Mouse (Mus musculus) E14TG2a.4 (cell line): Measurements from ENCODE around the gene Gm26602.

Experiments
- H3K27me3 ChIP-seq: 2 replicates; pipeline ENCODE4 v1.6.1; 2014; ENCODE audit warnings: low read length, control low read depth; ENCODE audit not compliant: insufficient read depth
- H3K36me3 ChIP-seq: 2 replicates; pipeline ENCODE4 v1.6.1; 2014; ENCODE audit warnings: low read length, control low read depth; ENCODE audit not compliant: insufficient read depth
- H3K4me1 ChIP-seq: replicated peaks from 2 replicates; pipeline ENCODE4 v1.6.1; 2014; ENCODE audit warnings: low read depth, low read length, control low read depth
- H3K4me3 ChIP-seq: replicated peaks from 2 replicates; pipeline ENCODE4 v1.5.1; 2014; ENCODE audit warnings: mild to moderate bottlenecking, low read length
- H3K9me3 ChIP-seq: 2 replicates; pipeline ENCODE4 v1.6.1; 2014; ENCODE audit warnings: low read length, control low read depth
- CTCF ChIP-seq: conservative IDR thresholded peaks from 2 replicates; pipeline ENCODE4 v1.5.1; 2014; ENCODE audit warnings: low read length
- NANOG ChIP-seq: IDR thresholded peaks from 2 replicates; pipeline ENCODE4 v1.6.1; 2014; ENCODE audit warnings: borderline replicate concordance, low read length, mixed read lengths
- POU5F1 ChIP-seq: IDR thresholded peaks from 2 replicates; pipeline ENCODE4 v1.6.1; 2014; ENCODE audit warnings: low read length, borderline replicate concordance

The Gm26602 gene

DNA sequence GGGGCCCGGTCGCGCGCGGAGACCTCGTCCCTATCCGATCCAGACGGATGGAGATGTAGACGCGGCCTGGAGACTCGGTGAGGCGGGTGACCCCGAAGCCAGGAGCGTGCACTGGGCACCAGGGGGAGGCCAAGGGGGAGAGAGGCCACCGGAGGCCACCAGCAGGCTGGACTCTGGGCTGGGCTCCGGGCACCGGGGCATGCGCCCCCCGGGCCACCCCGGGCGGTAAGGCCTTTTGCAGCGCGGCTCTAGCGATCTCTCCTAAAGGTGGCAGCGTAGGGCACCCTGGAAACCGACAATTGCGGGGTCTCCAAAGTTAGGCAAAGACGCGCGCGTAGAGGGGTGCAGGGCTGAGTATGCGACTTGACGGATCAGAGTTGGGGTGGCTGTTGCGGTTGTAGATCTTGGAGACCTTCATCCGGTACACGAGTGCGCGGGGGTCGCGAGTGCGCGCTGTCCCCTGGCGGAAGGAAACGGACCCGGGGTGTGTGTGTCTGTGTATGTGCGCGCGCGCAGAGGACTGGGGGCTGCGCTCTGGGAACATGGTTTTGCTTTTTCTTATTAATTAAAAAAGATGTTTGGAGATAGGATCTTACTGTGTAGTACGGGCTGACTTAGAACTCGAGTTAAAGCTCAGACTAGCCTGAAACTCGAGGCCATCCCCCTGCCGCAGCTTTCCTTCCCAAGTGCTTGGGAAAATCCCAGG, 16.8 kb downstream of the Gm26602 start:
- peaks cover 14% of the 10 kb centered on the region; the same call in 1 of the 2 replicates for H3K36me3 ChIP-seq
- peaks cover 48% of the 10 kb centered on the region for H3K27me3 ChIP-seq
- peaks cover 56% of the 10 kb centered on the region for H3K4me1 ChIP-seq
- no peak for TF ChIP-seq POU5F1
- TF ChIP-seq NANOG = no peak
- no peak for TF ChIP-seq CTCF
- peak overlapping the region; percentile 91 for H3K4me3 ChIP-seq
- 0 out of 2 replicates have a peak, but pooled peaks cover 2% of the 10 kb centered on the region for H3K9me3 ChIP-seq

DNA sequence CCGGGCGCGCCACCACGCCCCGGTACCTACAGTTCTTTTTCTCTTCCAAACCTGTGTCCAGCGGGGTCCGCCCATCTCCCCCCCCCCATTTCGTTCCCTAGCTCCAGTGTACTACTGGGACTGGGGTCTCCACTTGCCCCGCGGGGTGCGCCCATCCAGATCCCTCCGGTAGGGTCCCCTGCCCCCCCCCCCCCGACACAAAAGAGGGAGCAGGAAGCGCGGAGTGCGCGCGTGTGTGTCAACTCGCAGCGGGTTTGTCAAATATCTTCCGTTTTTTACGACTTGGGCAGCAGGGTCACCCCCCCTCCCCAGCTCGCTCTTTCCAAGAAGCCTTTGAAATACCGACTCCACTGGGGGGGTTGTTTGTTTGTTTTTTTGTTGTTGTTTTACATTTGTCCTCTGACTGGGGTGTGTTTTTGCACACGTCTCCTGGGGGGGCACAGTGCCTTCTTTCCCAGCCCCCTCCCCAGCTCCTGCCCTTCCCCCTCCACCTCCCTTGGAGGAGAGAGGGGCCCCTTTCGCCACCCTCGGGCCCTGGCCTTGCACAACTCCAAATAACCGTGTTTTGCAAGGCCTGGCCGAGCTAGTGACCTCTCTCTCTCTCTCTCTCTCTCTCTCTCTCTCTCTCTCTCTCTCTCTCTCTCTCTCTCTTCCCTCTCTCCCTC, 17.5 kb downstream of the Gm26602 start:
- Histone ChIP-seq H3K27me3 (peaks cover 41% of the 10 kb centered on the region), H3K9me3 (0 out of 2 replicates have a peak, but pooled peaks cover 2% of the 10 kb centered on the region), H3K36me3 (peaks cover 14% of the 10 kb centered on the region; the same call in 1 of the 2 replicates), H3K4me1 (peaks cover 57% of the 10 kb centered on the region), H3K4me3 (peak overlapping the region; percentile 91)
- no peak for TF ChIP-seq CTCF
- TF ChIP-seq NANOG = no peak
- TF ChIP-seq POU5F1 = no peak

DNA sequence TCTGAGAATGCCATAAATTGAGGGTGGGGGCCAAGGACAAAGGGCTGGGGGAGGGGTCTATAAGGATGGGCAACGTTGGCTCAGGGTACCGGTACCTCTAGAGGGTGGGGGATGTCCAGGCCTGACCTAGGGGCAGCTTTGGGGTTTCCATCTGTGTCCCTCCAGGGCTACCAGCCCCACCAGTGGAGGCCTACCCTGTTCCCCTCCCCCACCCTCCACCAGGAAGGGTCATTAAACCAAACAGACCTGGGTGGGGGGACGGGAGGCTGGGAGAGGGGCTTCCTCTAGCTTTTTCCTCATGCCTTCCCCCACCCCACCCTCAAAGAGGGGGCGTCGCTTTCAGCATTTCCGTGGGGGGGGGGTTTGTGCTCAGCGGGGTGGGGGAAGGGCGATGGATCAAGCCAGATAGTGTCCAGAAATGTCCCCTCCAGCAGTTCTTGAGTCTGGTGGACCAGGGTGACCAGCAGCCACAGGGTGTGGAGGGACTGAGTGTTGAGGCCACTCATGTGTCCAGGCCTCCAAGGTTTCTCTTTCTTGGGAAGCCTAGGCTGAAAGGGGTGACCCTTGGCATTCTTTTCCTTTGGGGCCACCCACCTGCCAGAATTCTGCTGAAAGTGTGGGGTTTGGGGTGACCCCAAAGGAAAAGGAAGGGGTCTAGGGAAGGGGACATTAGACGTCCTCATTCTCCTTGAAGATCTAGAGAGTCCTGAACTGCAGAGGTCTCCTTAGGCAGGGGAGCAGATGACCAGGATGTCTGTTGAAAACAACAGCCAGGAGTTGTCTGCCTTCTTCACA, 18.4 kb downstream of the Gm26602 start:
- H3K4me1 ChIP-seq = peaks cover 56% of the 10 kb centered on the region
- TF ChIP-seq NANOG (no peak), POU5F1 (no peak), CTCF (no peak)

DNA sequence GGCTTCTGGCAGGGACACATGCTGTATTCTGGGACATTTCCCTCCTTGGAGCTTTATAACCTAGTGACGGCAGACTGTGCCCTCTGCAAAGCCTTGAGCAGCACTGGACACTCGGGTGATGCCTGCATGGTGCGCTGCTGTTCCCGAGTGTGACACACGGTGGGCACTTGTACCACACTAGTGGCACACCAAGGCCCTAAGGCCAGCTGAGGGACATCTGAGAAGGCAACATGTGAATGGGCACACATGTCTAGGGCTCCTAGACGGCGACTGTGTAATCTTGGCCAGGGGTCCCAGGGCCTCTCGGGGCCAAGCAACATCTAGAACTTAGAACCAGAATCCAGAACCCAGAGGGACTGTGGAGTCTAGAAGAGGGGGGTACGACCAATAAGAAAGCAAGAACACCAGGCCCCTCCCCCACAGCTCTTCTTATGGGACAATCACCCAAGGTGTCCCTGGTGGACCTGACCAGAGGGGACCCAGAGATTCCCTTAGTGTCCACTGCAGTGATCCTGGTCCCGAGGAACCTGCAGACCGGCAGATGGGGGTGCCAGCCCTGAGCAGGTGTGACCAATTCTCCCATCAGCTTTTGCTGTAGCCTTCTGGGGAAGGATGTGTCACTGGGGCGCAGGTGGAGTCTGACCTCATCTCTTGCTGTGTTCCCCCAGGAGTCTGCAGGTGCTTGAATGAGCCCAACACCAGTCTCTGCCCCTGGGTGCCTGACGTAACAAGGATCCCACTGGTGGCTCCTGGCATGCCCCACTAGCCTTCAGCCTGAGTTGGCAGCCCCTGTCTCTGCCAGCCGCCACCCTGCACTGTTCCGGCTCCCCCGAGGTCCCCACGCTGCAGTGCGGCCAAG, 19.5 kb downstream of the Gm26602 start:
- Histone ChIP-seq H3K27me3 (peaks cover 34% of the 10 kb centered on the region), H3K4me3 (no peak overlapping the region), H3K9me3 (0 out of 2 replicates have a peak, but pooled peaks cover 2% of the 10 kb centered on the region), H3K36me3 (peaks cover 14% of the 10 kb centered on the region; the same call in 1 of the 2 replicates), H3K4me1 (peaks cover 57% of the 10 kb centered on the region)
- no peak for TF ChIP-seq NANOG
- TF ChIP-seq CTCF = no peak
- TF ChIP-seq POU5F1 = no peak

More for the DNA sequence above, 18.4 kb downstream of the Gm26602 start:
- H3K9me3 ChIP-seq = 0 out of 2 replicates have a peak, but pooled peaks cover 2% of the 10 kb centered on the region
- peaks cover 35% of the 10 kb centered on the region for H3K27me3 ChIP-seq
- H3K4me3 ChIP-seq = no peak overlapping the region
- peaks cover 14% of the 10 kb centered on the region; the same call in 1 of the 2 replicates for H3K36me3 ChIP-seq

DNA sequence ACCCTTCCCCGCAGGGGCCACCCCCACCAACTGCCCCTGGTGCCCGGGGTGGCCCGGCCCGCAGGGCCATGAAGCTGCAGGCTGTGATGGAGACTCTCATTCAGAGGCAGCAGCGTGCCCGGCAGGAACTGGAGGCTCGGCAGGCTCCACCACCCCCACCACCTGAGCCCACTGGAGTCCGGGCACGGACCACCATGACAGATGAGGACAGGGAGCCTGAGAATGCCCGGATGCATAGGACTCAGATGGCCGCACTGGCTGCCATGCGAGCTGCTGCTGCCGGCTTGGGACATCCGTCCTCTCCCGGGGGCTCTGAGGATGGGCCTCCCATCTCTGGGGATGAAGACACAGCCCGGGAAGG, 20.1 kb downstream of the Gm26602 start:
- Histone ChIP-seq H3K36me3 (peaks cover 14% of the 10 kb centered on the region; the same call in 1 of the 2 replicates), H3K4me3 (no peak overlapping the region), H3K4me1 (peaks cover 58% of the 10 kb centered on the region), H3K9me3 (0 out of 2 replicates have a peak, but pooled peaks cover 2% of the 10 kb centered on the region), H3K27me3 (peaks cover 34% of the 10 kb centered on the region)
- TF ChIP-seq POU5F1 = no peak
- no peak for TF ChIP-seq CTCF
- no peak for TF ChIP-seq NANOG

DNA sequence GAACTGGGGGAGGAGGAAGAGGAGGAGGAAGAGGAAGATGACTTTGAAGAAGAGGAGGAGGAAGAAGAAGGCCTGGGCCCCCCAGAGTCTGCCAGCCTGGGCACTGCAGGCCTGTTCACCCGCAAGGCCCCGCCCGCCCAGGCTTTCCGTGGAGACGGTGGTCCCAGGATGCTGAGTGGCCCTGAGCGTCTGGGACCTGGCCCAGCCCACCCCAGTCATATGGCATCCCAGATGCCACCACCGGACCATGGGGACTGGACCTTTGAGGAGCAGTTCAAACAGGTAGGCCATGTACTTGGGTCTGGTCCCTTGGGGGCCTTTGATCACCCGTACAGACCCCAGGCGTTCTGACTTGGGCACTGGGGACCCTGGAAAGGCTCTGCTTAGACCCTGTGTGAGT, 21.1 kb downstream of the Gm26602 start:
- H3K9me3 ChIP-seq = 0 out of 2 replicates have a peak, but pooled peaks cover 2% of the 10 kb centered on the region

DNA sequence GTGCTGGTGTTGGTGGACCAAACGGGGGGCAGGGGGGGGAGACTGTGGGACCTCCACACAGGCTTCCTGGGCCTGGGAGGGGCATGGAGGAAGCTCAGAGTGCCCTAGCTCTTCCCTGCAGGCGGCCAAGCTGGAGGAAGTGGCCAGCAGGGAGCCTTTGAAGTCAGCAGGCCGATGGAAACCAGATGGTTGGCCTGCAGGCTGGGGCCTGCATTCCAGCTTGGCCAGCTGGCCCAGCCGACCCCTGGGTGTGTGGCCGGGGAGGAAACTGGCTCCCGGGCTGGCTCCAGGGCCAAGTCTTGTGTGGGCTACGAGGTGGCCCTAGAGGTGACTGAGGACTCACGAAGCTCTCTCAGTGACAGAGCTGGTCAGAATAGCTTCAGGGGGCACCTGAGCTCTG, 22.1 kb downstream of the Gm26602 start:
- peaks cover 14% of the 10 kb centered on the region; the same call in 1 of the 2 replicates for H3K36me3 ChIP-seq
- peaks cover 21% of the 10 kb centered on the region for H3K27me3 ChIP-seq
- peaks cover 66% of the 10 kb centered on the region for H3K4me1 ChIP-seq
- 0 out of 2 replicates have a peak, but pooled peaks cover 2% of the 10 kb centered on the region for H3K9me3 ChIP-seq
- H3K4me3 ChIP-seq = no peak overlapping the region
- TF ChIP-seq CTCF (no peak), POU5F1 (no peak), NANOG (no peak)

More for the DNA sequence above, 21.1 kb downstream of the Gm26602 start:
- H3K27me3 ChIP-seq = peaks cover 27% of the 10 kb centered on the region
- TF ChIP-seq NANOG (no peak), CTCF (no peak), POU5F1 (no peak)
- H3K36me3 ChIP-seq = peaks cover 14% of the 10 kb centered on the region; the same call in 1 of the 2 replicates
- H3K4me3 ChIP-seq = no peak overlapping the region
- peaks cover 59% of the 10 kb centered on the region for H3K4me1 ChIP-seq
